Mouse (Mus musculus): Measurements from ENCODE around the gene Zfp971. TPM values are rescaled to one million over a fixed set of nuclear protein-coding genes. Genes with fewer than 3 reads are reported as not detected.

Zfp971 gene
- polyA plus RNA-seq, 1 experiment from 2014 or later, result 12.2 TPM

Other genes starting within 250 kb of the Zfp971 start
- gene Gm14325, start 182.9 kb upstream of the Zfp971 start, polyA plus RNA-seq (2015; fragmentation: Nextera tagmentation; extraction: Ambion mirVana), result 30.1 and 35.7 TPM in 2 replicates
- 4.2 and 4.3 TPM in 2 replicates for gene Gm14327, start 126.2 kb upstream of the Zfp971 start, polyA plus RNA-seq (2015; fragmentation: Nextera tagmentation; extraction: Ambion mirVana)
- gene Zfp972, start 97.7 kb upstream of the Zfp971 start, polyA plus RNA-seq (2015; fragmentation: Nextera tagmentation; extraction: Ambion mirVana), result 0.35 and 1.0 TPM in 2 replicates
- 17.7 and 18.0 TPM in 2 replicates for gene Gm14326, start 66.0 kb upstream of the Zfp971 start, polyA plus RNA-seq (2015; fragmentation: Nextera tagmentation; extraction: Ambion mirVana)
- 18.3 and 19.9 TPM in 2 replicates for gene Zfp931, start 55.2 kb downstream of the Zfp971 start, polyA plus RNA-seq (2015; fragmentation: Nextera tagmentation; extraction: Ambion mirVana)
- gene Phactr3, start 95.7 kb downstream of the Zfp971 start, polyA plus RNA-seq (2015; fragmentation: Nextera tagmentation; extraction: Ambion mirVana), result 0.63 and 0.71 TPM in 2 replicates